Mouse (Mus musculus) central nervous system, embryonic 11.5 days (tissue): Measurements from ENCODE around the gene Spns2. TPM values are rescaled to one million over a fixed set of nuclear protein-coding genes. Genes with fewer than 3 reads are reported as not detected.

ENCODE experiments used
- polyA plus RNA-seq: library from polyadenylated mRNA; depleted of rRNA; stranded (reverse); fragments of >200 nt; gene quantifications from 2 replicates; pipeline ENCODE4 v1.2.3, GENCODE M21; 2012; rRNA removed

Gene Spns2
- polyA plus RNA-seq = 13.6 and 16.1 TPM in 2 replicates

DNA sequence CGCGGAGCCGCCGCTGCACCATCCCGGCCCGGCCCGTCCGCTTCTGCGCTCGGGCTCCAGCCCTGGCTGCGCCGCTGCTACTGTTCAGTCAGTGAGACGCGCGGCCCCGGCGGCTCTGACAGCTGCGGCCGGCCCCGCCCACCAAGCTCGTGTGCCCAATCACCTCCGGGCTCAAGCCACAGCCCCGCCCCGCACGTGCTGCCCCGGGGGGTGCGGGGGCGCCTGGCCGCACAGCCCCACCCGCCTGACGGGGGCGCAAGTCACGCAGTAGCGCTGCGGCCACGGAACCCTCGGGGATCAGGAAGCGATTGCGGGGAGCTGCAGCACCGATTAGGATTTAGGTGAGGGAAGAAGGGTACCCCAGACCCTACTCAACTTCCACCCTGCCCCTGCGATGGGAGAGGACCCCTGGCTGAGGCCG, at the start of gene Spns2:
Gene Spns2 (minus strand): TSS at position 24 of the 421 bp plus-strand sequence.

GRCm38 (mm10) chr11:72440965-72441664, 48.6 kb downstream of the Spns2 start, which contains the start of gene Mybbp1a:
Gene Mybbp1a (plus strand): TSS chr11:72441355.

DNA sequence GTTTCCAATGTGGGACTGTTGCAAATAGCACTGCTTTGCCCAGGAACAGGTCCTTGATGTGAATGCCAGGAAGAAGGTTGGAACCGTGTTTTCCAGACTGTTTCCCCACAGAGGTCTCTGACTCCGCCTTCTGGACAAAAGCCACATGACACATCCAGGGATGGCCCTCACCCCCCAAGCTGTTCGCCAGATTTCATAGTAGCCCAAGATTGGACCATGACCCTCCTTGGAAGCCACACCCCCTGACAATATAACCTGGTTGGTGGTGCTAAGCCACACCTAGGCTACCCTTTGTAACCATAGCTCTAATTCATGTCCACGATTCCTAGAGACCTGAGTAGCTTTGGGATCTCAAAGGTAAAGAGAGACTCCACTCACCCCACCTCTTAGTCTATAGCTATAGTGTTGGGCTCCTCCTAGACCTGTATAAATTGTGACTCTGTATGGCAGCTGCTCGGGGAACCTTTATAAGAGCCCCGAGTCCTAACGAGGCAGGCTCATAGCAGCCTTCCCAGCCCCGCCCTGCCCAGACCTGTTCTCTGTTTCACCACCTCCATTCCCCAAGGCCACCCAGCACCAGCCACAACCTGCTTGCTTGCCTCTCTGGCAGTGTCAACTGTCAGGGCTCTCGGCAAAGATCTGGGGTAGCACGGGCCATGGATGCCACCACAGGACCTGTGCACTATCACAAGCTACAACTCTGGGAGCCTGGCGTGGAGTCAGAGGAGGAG, 54.6 kb downstream of the Spns2 start, which contains the start of gene Ggt6:
Gene Ggt6 (plus strand): TSS at position 564 of the 731 bp plus-strand sequence.

GRCm38 (mm10) chr11:72411093-72411921, 78.4 kb downstream of the Spns2 start, which contains the start of gene Smtnl2:
Gene Smtnl2 (minus strand): TSS chr11:72411713.

Other genes starting within 250 kb of the Spns2 start
- gene Slc13a5, start 222.7 kb downstream of the Spns2 start, polyA plus RNA-seq = 0.37 and 0.44 TPM in 2 replicates
- gene Xaf1, start 188.3 kb downstream of the Spns2 start, polyA plus RNA-seq = 0.68 and 1.0 TPM in 2 replicates
- not detected in 2 replicates for gene Fbxo39, start 175.5 kb downstream of the Spns2 start, polyA plus RNA-seq
- 2.9 and 3.3 TPM in 2 replicates for gene Tekt1, start 127.5 kb downstream of the Spns2 start, polyA plus RNA-seq
- 3.5 and 7.5 TPM in 2 replicates for gene Smtnl2, start 78.2 kb downstream of the Spns2 start, polyA plus RNA-seq
- 0.10 TPM in 1 of 2 replicates, not detected in the other for gene Ggt6, start 54.4 kb downstream of the Spns2 start, polyA plus RNA-seq
- 125 and 196 TPM in 2 replicates for gene Mybbp1a, start 48.5 kb downstream of the Spns2 start, polyA plus RNA-seq
- gene Spns3, start 60.6 kb upstream of the Spns2 start, polyA plus RNA-seq = 0.19 and 0.30 TPM in 2 replicates
- 33.5 and 46.3 TPM in 2 replicates for gene Ube2g1, start 117.4 kb upstream of the Spns2 start, polyA plus RNA-seq
- 24.4 and 36.1 TPM in 2 replicates for gene Ankfy1, start 200.1 kb upstream of the Spns2 start, polyA plus RNA-seq